Mouse (Mus musculus) bone marrow, adult 2 months (tissue): ENCODE data around the gene Fancc. TPM values are rescaled to one million over a fixed set of nuclear protein-coding genes. Genes with fewer than 3 reads are reported as not detected.
"Not testable (repeated sequence)": the region's sequence is repeated elsewhere in the genome, so short reads cannot be mapped to it uniquely, and the experiment has no call there.

ENCODE experiments used
- H3K27ac ChIP-seq: fragments of 200-500 bp; 2 replicates; pipeline ENCODE4 v1.5.1; 2012; ENCODE audit warnings: low read depth, mild to moderate bottlenecking, control low read depth, inconsistent platforms, low read length; ENCODE audit not compliant: control insufficient read depth, poor library complexity, insufficient read depth
- H3K4me1 ChIP-seq: fragments of 200-500 bp; 2 replicates; pipeline ENCODE4 v1.6.1; 2011; ENCODE audit warnings: low read length; ENCODE audit not compliant: control insufficient read depth, insufficient read depth
- H3K4me3 ChIP-seq: fragments of 200-500 bp; replicated peaks from 2 replicates; pipeline ENCODE3; 2011; ENCODE audit warnings: mild to moderate bottlenecking, low read depth, low read length, control low read depth; ENCODE audit not compliant: control insufficient read depth
- CTCF ChIP-seq: fragments of 200-500 bp; IDR thresholded peaks from 2 replicates; pipeline ENCODE4 v1.5.1; 2011; ENCODE audit warnings: low read length, control low read depth; ENCODE audit not compliant: control insufficient read depth, insufficient read depth
- POLR2A ChIP-seq: fragments of 200-500 bp; IDR thresholded peaks from 2 replicates; pipeline ENCODE4 v1.6.1; 2011; ENCODE audit warnings: low read depth, mild to moderate bottlenecking, control low read depth, low read length, borderline replicate concordance; ENCODE audit not compliant: control insufficient read depth
- WGBS: fragments of 180-500 bp; shearing (Covaris S2); methylation state at CpG from one replicate; pipeline ENCODE4 v1.1.7; 2018; 5-methylcytosine and 5-hydroxymethylcytosine counted together
- polyA plus RNA-seq: library from polyadenylated mRNA; stranded (reverse); fragments of >200 nt; gene quantifications from 2 replicates; pipeline ENCODE4 v1.2.4, GENCODE M21; 2011; ENCODE audit warnings: low replicate concordance; ENCODE audit not compliant: missing spikeins, insufficient read depth, insufficient read length

Fancc gene
- polyA plus RNA-seq, 1 experiment: 9.9 TPM

DNA sequence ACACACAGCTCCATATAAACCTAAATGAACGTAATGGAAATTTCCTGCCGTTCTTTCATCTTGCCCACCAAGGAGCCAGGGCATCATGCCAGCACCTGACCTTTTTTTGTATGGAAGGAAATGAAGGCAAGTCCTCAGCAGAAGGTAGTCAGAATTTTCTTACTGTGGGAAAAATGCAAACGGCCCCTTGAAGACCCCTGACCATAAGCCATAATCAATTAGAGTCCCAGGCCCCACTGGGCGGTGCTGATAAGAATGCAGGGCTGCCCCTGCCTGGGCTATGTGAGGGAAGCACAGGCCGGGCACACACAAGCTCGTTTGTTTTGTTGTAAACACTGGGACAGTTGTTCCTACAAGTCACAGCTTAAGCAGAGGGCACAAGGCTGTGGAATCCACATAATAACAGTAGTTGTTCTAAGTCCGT lies 179.4 kb downstream of the Fancc start:
- whole genome bisulfite sequencing: 77% methylated on average over 7 of the region's 7 CpGs
- Histone ChIP-seq H3K4me3 (no peak overlapping the region), H3K27ac (no peak overlapping the region), H3K4me1 (peaks cover 2% of the 10 kb centered on the region; the same call in 1 of the 2 replicates)
- TF ChIP-seq CTCF (no peak), POLR2A (no peak)

DNA sequence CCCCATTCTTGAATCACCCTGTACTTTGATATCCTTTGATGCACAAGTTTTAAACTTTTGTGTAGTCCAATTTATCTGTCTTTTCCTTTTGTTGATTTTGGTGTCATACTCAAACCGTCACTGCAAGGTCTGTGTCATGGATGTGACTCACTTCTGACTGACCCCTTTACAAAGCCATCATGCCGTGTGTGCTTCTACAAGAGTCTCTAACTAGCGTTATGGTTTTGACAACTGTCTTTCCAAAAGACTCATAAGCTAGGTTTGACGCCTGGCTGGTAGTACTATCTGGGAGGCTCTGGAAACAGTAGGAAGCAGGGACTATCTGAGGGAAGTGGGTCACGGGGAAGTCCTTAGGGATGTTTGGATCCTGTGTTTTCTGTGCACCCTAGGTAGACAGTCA lies 180.7 kb downstream of the Fancc start:
- Histone ChIP-seq H3K4me3 (no peak overlapping the region), H3K27ac (no peak overlapping the region), H3K4me1 (peaks cover 2% of the 10 kb centered on the region; the same call in 1 of the 2 replicates)
- no peak for TF ChIP-seq POLR2A
- no peak for TF ChIP-seq CTCF
- WGBS: 84% methylated on average over 5 of the region's 5 CpGs

DNA sequence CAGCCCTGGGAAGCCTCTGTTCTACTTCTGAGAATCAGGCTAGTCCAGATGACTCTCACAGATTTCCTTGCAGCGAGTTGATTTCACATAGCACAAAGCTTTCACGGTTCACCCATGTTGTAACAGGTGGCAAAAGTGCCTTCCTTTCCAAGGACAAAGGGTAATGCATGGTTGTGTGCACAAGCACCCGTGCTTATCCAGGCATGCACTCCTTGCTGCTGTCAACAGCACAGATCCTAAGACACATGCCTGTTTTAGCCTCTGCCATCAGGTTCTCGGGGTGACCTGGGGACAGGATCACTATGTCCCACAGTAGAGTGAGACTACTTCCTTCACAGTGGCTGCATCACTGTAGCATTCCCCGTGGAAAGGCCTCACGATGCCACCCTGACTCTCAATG lies 181.3 kb downstream of the Fancc start:
- H3K27ac ChIP-seq: no peak overlapping the region
- WGBS: 74% methylated on average over 6 of the region's 6 CpGs
- TF ChIP-seq CTCF: no peak
- TF ChIP-seq POLR2A: no peak
- H3K4me1 ChIP-seq: peaks cover 2% of the 10 kb centered on the region; the same call in 1 of the 2 replicates
- no peak overlapping the region for H3K4me3 ChIP-seq

DNA sequence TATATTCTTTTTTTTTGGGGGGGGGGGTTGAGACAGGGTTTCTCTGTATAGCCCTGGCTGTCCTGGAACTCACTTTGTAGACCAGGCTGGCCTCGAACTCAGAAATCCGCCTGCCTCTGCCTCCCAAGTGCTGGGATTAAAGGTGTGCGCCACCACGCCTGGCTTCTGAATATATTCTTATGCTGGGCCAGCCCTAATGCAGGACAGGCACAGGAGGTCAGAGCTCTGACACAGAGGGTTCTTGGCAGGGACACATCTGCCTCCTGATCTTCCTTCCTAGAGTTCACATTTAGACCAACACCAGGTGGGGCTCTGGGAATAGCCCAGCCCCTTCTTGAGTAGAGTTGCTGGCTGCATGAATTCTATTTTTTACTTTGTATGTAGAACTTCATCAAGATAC lies 182.0 kb downstream of the Fancc start:
- not testable (repeated sequence) for H3K4me3 ChIP-seq, H3K27ac ChIP-seq, H3K4me1 ChIP-seq
- WGBS: 91% methylated on average over 4 of the region's 4 CpGs

DNA sequence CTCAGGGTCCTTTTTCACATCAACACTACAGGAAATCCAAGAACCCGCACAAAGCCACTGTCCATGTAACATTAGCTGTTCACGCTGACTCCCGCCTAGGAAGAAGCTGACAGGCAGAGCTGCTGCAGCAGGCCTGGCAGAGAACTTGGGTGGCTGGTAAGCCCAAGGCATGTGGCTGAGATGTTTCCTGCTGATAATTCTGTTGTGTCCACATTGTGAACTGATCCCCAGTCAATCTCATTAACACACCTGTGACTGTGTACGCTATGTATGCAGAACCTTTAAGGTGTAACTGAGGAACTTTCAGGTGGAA lies 182.5 kb downstream of the Fancc start:
- WGBS: 46% methylated on average over 4 of the region's 4 CpGs
- no peak overlapping the region for H3K27ac ChIP-seq
- H3K4me1 ChIP-seq: peaks cover 2% of the 10 kb centered on the region; the same call in 1 of the 2 replicates
- H3K4me3 ChIP-seq: no peak overlapping the region
- TF ChIP-seq POLR2A (no peak), CTCF (no peak)

DNA sequence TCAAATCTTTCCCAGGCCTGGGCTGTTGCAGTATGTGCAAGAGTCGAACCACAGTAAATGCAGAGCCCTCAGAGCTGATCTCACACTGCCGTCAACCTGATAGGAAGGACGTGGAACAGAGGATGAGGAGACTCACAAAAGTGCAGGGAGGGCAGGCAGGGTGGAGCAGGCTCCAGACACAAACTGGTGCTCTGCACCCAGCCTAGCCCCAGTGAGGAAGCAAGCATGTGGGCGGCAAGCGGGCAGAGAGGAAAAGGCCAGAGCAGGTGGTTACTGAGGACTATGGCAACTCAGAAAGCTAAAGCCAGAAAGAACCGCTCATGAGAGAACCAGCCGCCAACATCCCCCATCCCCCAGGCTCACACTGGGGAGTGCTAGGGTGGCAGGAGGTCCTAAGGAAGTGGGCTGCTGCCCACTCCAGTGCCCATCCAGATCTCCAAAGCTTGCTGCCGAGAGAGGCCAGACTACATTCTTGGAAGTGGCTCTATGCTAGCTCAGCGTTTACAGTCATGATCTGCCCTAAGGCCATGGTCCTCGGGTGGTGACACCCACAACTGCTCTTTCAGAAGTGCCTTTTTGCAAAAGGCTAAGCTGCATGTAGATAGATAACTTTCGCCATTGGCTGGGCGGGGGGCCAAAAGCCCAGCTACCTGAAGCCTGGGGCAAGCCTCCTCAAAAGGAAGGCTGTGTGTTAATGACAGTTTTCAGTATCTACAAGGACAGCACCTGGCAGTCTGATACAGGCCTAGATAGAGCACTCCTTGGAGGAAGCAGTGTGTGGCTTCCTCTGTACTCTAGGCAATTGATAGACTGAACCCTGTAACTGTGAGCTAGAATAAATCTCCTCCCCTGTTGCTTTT lies 183.1 kb downstream of the Fancc start:
- Histone ChIP-seq H3K4me3 (no peak overlapping the region), H3K27ac (no peak overlapping the region), H3K4me1 (peaks cover 2% of the 10 kb centered on the region; the same call in 1 of the 2 replicates)
- WGBS: 55% methylated on average over 12 of the region's 12 CpGs
- TF ChIP-seq POLR2A: no peak
- no peak for TF ChIP-seq CTCF

DNA sequence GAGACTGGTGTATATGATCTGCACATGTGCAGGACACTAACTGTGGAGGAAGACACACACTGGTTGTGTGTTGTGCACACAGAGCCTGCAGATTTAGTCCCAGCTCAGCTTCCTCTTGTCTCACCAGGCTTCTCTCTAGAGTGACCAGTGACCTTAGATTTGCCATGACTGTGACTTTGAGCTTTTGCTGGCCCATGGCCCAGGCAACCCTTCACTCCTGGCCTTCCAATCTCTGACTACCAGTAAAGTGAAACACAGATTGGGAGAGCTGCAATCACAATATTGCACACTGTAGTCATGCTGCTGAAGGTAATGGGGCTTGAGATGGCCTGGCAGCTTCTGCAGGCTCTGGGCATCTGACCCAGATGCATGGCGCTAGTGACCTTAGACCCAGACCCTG lies 183.8 kb downstream of the Fancc start:
- WGBS: 76% methylated on average over 1 of the region's 1 CpGs
- Histone ChIP-seq H3K27ac (no peak overlapping the region), H3K4me3 (no peak overlapping the region), H3K4me1 (peaks cover 2% of the 10 kb centered on the region; the same call in 1 of the 2 replicates)
- TF ChIP-seq POLR2A: no peak
- no peak for TF ChIP-seq CTCF

DNA sequence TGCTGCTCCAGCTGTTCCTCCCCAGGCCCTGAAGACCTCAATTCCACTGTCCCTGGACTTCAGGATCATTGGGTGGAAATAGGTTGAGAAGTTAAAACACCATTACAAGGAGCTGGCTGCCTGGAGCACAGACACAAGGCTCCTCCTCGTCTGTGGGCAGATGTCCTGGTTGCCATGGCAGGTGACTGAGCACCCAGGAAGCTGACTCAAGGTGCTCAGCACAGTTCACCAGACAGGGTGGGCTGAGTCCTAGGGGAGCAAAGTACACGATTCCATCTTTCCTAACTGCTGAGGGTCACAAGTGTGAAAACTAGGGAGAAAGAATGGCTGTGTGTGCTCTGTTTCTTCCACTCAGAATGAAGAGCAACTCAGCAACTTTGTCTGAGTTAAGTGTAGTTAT lies 185.9 kb downstream of the Fancc start:
- WGBS: 58% methylated on average over 2 of the region's 2 CpGs
- Histone ChIP-seq H3K4me1 (peaks cover 2% of the 10 kb centered on the region; the same call in 1 of the 2 replicates), H3K4me3 (no peak overlapping the region), H3K27ac (no peak overlapping the region)
- TF ChIP-seq POLR2A (no peak), CTCF (no peak)

DNA sequence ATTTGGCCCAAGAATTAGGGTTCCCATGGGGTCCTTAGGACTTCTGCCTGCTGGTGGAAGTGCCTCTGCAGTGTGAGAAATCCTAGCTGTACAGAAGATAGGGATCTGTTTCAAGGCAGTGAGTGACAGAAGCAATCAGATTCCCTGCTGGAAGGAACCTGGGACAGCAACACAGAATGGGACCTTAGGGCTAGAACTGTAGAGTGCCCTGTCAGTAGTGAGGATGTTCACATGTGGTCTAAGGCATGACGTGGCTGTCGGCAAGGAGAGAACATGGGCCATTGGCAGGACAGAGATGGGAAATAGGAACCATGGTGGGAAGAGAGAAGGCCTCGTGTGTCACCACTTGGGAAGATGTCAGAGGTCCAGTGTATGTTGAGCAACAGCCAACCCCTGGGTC lies 187.5 kb downstream of the Fancc start:
- H3K4me3 ChIP-seq: no peak overlapping the region
- TF ChIP-seq CTCF: no peak
- no peak for TF ChIP-seq POLR2A
- no peaks in the 10 kb centered on the region for H3K4me1 ChIP-seq
- H3K27ac ChIP-seq: no peak overlapping the region
- WGBS: 76% methylated on average over 3 of the region's 3 CpGs
